Mouse (Mus musculus) cerebellum, adult 9-11 months (tissue): Measurements from ENCODE around the gene Hic2.
"Not testable (repeated sequence)": the region's sequence is repeated elsewhere in the genome, so short reads cannot be mapped to it uniquely, and the experiment has no call there.

Experiments
- DNase-seq: peaks from one replicate; pipeline ENCODE4 v3.0.0; 2022

Hic2 gene

DNA sequence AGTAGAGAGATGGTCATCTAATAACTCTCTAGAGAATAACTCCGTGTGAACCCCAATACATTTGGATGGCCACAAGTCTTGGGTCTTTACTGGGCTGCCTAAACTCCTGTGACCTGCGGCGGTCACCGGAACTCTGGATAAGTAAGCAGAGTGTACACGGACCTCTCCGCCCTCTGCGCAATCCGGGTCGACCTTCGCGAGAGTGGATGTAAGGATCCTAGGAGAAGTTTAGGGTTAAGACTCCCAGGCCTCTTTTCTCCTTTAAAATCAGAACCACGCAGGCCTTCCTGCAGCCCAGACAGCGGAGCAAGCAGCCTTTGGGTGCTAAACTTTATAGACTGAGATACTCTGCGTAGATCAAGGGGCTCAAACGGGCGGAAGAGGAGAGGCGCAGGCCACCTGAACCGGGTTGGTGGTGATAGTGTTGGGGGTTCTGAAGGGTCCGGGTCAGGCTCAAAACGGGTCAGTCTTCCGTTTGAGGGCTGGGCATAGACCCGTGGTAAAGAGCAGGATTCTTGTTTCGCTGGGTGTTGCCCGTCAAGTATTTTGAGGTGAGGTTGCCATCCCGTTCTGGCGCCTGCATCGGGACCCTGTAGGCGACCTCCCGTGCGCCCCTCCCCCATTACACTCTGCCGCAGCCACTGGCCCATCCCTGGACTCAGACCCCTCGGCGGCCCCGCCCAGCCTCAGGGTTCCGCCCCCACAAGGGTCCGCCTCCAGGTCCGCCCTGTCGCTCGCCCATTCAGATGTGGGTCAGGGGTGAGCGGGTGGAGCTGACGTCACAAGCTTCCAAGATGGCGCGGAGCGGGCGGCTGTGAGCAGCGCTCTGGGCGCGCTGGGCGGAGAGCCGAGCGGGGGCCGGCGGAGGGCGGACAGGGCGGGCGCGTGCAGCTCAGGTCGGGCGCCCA, at the start of gene Hic2:
Hic2 (plus strand) TSS at position 779 of the 908 bp plus-strand sequence.
- peak; percentile 95 for DNase-seq

DNA sequence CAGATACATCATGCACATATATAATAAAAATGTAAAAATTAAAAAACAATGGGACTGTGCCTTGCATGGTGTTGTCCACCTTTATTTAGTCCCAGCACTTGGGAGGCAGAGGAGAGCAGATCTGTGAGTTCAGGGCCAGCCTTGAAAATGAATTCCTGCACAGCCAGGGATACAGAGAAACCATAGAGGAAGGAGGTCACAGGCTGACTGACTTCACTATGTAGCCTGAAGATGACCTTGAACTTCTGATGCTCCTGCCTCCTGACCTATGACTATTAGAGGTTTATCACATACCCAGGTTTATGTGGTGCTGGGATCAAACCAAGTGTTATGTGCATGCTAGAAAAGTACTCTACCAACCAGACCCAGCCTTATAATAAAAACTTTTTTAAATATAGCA, 47.9 kb upstream of the Hic2 start:
- DNase-seq: no peak

GRCm38 (mm10) chr16:17193823-17194222, 39.5 kb upstream of the Hic2 start:
- DNase-seq: no peak

DNA sequence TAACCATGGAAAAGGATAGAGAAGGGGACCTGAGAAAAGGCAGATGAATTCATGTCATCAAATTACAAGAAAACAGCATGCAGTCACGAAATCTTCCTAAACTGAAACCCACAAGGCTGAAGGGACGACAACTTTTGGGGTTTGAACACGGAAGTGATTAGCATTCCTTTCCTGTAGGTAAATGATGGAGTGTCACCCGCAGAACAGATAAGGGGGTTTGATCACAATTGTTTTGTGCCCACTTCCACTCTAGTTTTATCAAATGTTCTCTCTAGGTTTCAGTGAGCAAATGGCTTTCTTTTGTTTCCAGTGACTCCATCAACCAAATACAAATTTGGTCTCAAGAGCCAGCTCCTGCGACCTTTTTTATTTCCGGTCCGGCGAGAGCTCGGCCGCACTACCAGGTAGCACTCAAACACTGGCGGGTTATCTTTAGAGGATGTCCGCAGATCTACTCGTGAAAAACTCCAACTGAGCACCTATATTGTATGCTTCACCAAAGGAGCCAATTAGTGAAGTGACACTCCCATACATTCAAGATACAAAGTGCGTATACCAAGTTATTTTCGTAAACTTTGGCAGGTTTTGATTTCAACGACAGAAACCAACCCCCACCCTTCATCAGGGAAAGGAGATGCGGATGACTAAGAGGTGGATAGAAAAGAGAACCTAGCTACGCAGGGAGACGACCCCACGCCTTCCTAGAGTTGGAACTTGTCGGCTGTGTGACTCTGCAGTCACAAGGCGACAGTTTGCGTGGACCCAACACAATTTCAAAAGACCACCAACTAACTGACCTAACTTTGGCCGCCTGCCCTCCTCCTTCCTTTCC, 33.0 kb upstream of the Hic2 start:
- no peak for DNase-seq

DNA sequence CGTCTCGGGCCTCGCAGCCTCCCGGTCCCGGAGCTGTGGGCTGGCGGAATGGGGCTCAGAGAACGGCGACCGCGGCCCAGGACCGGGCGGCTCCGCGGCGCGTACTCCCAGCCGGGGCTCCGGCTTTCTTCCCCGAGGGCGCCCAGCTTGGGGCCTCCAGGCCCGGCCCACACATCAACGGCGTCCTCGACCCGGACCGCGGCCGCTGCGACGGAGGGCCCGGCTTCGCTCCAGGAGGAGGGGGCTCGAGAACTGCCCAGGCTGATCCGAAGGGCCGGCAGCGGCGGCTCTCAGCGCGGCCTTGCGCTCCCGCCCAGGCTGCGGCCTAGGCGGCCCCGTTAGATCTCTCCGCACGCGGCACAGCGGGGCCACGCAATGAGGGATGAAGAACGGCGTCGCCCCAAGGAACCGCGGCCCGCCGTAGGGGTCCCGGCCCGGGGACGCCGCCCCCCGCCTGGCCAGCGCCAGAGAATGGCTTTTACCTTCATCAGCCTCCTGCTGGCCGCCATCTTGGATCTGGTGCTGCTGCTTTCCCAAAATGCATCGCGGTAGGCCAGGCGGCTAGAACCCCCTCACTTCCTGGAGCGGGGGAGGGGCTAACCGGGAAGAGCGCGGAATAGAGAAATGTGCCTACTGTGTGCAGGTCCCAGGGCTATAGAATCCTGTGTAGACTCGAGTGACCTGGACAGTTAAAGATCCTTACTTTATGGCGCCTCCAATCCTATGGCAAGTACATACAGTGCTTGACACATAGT, 32.2 kb upstream of the Hic2 start:
- peak; percentile 86 for DNase-seq

DNA sequence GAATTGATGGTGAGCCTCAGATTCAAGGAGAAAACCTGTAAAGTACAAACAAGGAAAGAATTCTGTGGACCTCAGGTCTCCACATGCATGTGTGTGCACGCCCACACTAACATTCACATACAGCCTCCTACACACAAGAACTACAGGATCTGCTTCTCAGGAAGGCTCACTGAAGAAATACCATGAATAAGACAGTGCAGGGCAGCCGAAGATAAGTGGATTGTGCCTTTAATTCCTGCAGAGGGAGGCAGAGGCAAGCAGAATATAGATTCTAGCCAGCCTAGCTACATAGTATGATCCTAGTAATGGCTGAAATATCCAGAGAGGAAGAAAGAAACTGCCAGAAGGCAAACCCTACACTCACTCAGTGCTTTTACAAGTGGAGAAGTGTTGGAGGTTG, 31.4 kb upstream of the Hic2 start:
- no peak for DNase-seq

DNA sequence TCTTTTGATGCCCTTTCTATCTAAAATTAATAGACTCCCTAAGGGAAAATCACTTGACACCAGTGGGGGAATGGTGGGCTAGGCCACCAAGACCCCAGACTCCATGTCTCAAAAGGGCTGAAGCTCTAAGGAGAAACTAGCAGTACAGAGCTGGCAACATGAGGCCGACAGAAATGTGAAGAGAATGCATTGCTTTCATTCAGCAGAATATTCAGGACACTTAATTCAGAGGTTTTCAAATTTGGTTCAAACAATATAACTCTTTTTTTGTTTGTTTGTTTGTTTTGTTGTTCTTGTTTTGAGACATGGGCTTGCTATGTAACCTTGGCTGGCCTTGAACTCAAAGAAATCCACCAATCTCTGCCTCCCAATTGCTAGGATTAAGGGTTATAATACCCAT, 30.8 kb upstream of the Hic2 start, which contains the start of gene Ube2l3:
Ube2l3 (minus strand) TSS at position 101 of the 400 bp plus-strand sequence.
- DNase-seq: no peak

- DNase-seq: peak; percentile 33
These were observed 28.4 kb upstream of the Hic2 start for GRCm38 (mm10) chr16:17204990-17205389.

GRCm38 (mm10) chr16:17208389-17209361, 24.7 kb upstream of the Hic2 start, which contains the start of gene Rimbp3:
Rimbp3 (plus strand) TSS chr16:17208603.
- peak; percentile 78 for DNase-seq

GRCm38 (mm10) chr16:17209404-17209960, 23.9 kb upstream of the Hic2 start:
- DNase-seq: no peak

DNA sequence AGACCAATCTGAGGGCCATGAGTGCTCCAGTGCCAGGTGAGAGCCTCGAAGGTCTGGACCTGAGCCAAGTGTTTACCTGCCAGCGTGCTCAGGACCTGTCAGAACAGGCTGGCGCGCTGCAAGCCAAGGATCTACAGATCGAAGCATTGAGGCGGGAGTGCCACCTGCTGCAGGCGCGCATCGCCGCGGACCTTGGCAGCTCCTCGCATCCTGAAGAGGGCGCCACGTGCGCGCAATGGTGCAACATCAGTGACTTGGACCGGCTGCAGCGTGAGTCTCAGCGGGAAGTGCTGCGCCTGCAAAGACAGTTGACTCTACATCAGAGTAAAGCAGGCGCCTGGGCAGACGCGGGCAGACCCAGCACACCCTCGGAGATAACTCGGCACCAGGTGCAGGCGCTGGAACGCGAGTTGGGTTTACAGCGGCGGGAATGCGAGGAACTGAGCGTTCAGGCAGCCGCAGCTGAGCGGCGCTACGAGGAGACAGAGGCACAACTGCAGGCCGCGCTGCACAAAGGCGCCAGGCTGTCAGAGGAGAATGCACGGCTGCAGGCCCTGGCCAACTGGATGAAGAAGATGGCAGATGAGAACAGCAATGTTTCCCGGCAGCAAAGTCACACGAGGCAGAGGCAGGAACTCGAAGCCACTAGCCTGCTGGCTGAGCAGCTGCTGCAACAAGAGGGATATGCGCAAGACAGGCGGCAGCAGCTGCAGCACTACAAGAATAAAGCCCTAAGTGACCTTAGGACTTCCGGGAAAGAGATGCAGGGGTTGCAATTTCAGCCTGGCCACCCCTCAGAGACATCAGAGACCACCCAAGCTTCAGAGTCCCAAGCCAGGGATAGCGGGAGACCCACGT, 23.2 kb upstream of the Hic2 start:
- DNase-seq: peak; percentile 89

GRCm38 (mm10) chr16:17216934-17217633, 16.3 kb upstream of the Hic2 start:
- DNase-seq: no peak

DNA sequence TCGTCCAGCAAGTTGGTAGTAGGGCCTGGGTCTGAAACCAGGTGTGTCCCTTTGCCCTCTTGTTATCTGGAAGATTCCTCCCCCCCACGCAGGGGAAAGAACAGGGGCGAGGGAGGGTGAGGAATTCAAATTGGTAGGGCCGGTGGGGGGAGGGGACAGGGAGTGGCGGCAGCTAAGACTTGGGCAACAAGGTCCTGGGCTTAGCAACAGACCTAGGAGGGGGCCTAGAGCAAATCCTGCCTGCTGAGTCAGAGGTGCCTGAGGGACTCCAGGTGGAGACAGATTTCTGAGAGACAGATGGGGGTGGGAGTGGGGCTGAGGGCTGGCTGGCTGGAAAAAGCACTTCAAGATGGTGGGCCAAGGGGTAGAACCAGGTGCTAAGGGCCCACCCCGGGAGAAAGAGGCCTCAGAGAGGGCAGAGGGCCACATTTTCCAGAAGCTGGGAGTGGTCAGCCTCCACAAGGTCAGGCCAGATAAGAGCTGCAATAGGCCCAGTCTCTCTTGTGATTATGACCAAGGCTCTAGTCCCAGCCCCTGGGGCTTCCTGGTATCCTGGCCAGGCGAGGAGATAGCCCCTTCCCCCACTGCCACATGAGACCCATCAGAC, 13.1 kb upstream of the Hic2 start:
- no peak for DNase-seq

- peak; percentile 86 for DNase-seq
These were observed 11.2 kb upstream of the Hic2 start for GRCm38 (mm10) chr16:17222197-17222596.

- no peak for DNase-seq
These were observed 7.8 kb upstream of the Hic2 start for GRCm38 (mm10) chr16:17225584-17225983.

DNA sequence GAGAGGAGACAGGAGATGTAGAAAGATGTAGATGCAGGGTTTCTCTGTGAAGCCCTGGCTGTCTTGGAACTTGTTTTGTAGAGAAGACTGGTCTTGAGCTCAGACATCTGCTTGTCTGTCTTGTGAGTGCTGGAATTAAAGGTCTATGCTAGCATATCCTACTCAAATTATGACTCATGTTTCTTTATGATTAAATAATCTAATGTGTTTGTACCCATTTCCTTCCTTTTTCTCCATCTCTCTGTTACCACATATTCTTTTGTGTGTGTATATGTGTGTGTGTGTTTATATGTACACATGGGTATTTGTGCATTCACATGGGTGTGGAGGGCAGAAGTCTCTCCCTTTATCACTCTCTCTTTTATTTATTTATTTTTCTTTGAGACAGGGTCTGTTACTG, 6.9 kb upstream of the Hic2 start:
- DNase-seq: no peak

DNA sequence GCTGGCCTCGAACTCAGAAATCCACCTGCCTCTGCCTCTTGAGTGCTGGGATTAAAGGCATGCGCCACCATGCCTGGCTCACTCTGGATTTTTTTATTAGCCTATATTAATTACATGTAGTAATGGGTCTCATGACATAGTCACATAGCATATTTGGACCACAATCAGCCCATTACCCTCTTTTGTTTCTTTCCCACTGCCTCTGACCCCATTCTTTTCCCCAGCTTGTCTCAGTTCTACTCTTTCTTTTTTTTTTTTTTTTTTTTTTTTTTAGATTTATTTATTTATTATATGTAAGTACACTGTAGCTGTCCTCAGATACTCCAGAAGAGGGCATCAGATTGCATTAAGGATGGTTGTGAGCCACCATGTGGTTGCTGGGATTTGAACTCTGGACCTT, 1.8 kb upstream of the Hic2 start:
- DNase-seq: not testable (repeated sequence)

- DNase-seq: peak; percentile 57
These were observed 528 bp downstream of the Hic2 start for GRCm38 (mm10) chr16:17233702-17234498.
